Mouse (Mus musculus) megakaryocyte, embryonic 14.5 days (primary cell): ENCODE measurements around the gene Olfr193.

Experiments
- FLI1 ChIP-seq: IDR thresholded peaks from 2 replicates; pipeline ENCODE4 v1.6.1; 2012; ENCODE audit warnings: low read length, inconsistent platforms, mixed read lengths
- GATA1 ChIP-seq: IDR thresholded peaks from 3 replicates; pipeline ENCODE4 v1.6.1; 2012; ENCODE audit warnings: mixed read lengths, low read length, inconsistent platforms, borderline replicate concordance

DNA sequence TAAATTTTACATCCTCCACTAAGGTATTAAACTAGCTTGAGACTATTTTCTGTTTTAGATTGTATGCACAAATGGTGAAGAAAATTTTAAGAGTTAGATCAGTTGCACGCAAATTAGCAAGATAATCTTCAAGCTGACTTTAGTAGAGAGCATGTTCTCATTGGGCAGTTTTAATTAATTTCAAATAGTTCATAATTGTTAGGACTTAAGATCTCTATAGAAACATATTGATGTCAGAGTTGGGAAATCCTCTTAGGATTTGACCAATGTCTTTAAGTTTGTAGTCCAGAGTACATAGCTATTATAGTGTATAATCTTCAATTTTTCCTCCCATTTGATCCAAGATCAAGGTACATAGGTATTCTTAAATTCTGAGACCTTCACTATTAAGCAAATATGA is 35.1 kb upstream of the Olfr193 start, which contains the start of gene Olfr195:
- no peak for TF ChIP-seq GATA1
- TF ChIP-seq FLI1 = no peak
